In genomic region chr2:72145281-72145875, GRCm38 (mm10) we compare ENCODE assay signal across 11 mouse cellular contexts.
A peak's percentile ranks its signal among the peaks of the same experiment; 100 is the strongest.
DNase-seq lines count a peak whose midpoint lies in the region; ATAC-seq lines count a peak whose summit lies in the region.
"Had no signal": no experiment of that assay in that cellular context is flagged by ENCODE, and none has a peak within 500 bp of the region (broad histone marks: within the 10 kb centered on the region; RNA-seq: fewer than 3 reads in every experiment).

No protein-coding gene starts in this region.

- H3K27ac ChIP-seq in kidney, embryonic 15.5 days, result peak overlapping the region; percentile 46
- H3K27ac ChIP-seq: limb, embryonic 13.5 days; midbrain, embryonic 10.5 days; neural tube, embryonic 15.5 days had no signal

- no peak overlapping the region for H3K9ac ChIP-seq in kidney, embryonic 15.5 days
- H3K9ac ChIP-seq: limb, embryonic 13.5 days; neural tube, embryonic 15.5 days had no signal

- H3K4me1 ChIP-seq in kidney, embryonic 15.5 days, result peaks cover 17% of the 10 kb centered on the region

- WGBS in kidney, embryonic 15.5 days, result 75% methylated on average over 11 of the region's 11 CpGs

- H3K4me3 ChIP-seq in kidney, embryonic 15.5 days (replicated peaks), result no peak overlapping the region
- H3K4me3 ChIP-seq: limb, embryonic 13.5 days; midbrain, embryonic 10.5 days; neural tube, embryonic 15.5 days had no signal

- no peaks in the 10 kb centered on the region for H3K36me3 ChIP-seq in kidney, embryonic 15.5 days
- H3K36me3 ChIP-seq: limb, embryonic 13.5 days; midbrain, embryonic 10.5 days; neural tube, embryonic 15.5 days had no signal

- H3K9me3 ChIP-seq in kidney, embryonic 15.5 days (replicated peaks), result no peaks in the 10 kb centered on the region
- H3K9me3 ChIP-seq: limb, embryonic 13.5 days; midbrain, embryonic 10.5 days; neural tube, embryonic 15.5 days had no signal

- DNase-seq in kidney, adult 9 months, result no peak
- peak; percentile 66 to 69 for DNase-seq in adrenal gland, postnatal 36 days
- DNase-seq in thymus, adult 18-20 months, result peak; percentile 42 to 59
- no peak for DNase-seq in gastrocnemius, postnatal 4 days (ENCODE audit: low spot score in 2 of 2)
- DNase-seq: cerebellum, adult 11 months had no signal

- ATAC-seq in kidney, embryonic 15.5 days (replicated peaks; ENCODE audit: low FRiP score), result no peak
- ATAC-seq in CD4-positive, CD25-positive, alpha-beta regulatory T cell, adult 4 months, result peak; percentile 24
- ATAC-seq in cerebellum, adult (ENCODE audit: insufficient number of reproducible peaks, low FRiP score, low TSS enrichment), result no peak

- H3K27me3 ChIP-seq in kidney, embryonic 15.5 days, result no peaks in the 10 kb centered on the region
- H3K27me3 ChIP-seq: limb, embryonic 13.5 days; neural tube, embryonic 15.5 days had no signal

- no peak overlapping the region for H3K4me2 ChIP-seq in kidney, embryonic 15.5 days
- H3K4me2 ChIP-seq: limb, embryonic 13.5 days; neural tube, embryonic 15.5 days had no signal

Comparison
In these comparisons a context has a peak if more than half of its experiments do, and no peak if none do; other contexts are left out.
1. DNase-seq: peak in adrenal gland, postnatal 36 days (2 of 2) and thymus, adult 18-20 months (2 of 2); none in kidney, adult 9 months (single experiment) and gastrocnemius, postnatal 4 days (0 of 2).